Mouse (Mus musculus) R1 (cell line): ENCODE data around the gene Tarbp2.

Experiments
- DNase-seq: peaks from one replicate; pipeline ENCODE4 v3.0.0-alpha.2; 2018; ENCODE audit warnings: low read depth, low spot score

Gene Tarbp2

GRCm38 (mm10) chr15:102526111-102527002, 8.4 kb downstream of the Tarbp2 start:
- DNase-seq: no peak

- peak; percentile 60 for DNase-seq
Measured at GRCm38 (mm10) chr15:102527936-102528335, 9.9 kb downstream of the Tarbp2 start.

GRCm38 (mm10) chr15:102528396-102528795, 10.4 kb downstream of the Tarbp2 start:
- no peak for DNase-seq

GRCm38 (mm10) chr15:102530566-102530965, 12.6 kb downstream of the Tarbp2 start:
- DNase-seq: no peak

- DNase-seq: no peak
Measured at GRCm38 (mm10) chr15:102531586-102531985, 13.6 kb downstream of the Tarbp2 start.

GRCm38 (mm10) chr15:102532106-102532900, 14.3 kb downstream of the Tarbp2 start:
- no peak for DNase-seq

GRCm38 (mm10) chr15:102533926-102534325, 15.9 kb downstream of the Tarbp2 start:
- no peak for DNase-seq

GRCm38 (mm10) chr15:102544801-102545200, 26.8 kb downstream of the Tarbp2 start:
- DNase-seq: no peak

- DNase-seq: no peak
Measured at GRCm38 (mm10) chr15:102546246-102546645, 28.3 kb downstream of the Tarbp2 start.

- no peak for DNase-seq
Measured at GRCm38 (mm10) chr15:102546677-102547427, 28.9 kb downstream of the Tarbp2 start.

- no peak for DNase-seq
Measured at GRCm38 (mm10) chr15:102547478-102547877, 29.5 kb downstream of the Tarbp2 start.

- DNase-seq: no peak
Measured at GRCm38 (mm10) chr15:102552599-102552998, 34.6 kb downstream of the Tarbp2 start.

GRCm38 (mm10) chr15:102555581-102555980, 37.6 kb downstream of the Tarbp2 start:
- no peak for DNase-seq

- DNase-seq: no peak
Measured at GRCm38 (mm10) chr15:102557580-102557979, 39.6 kb downstream of the Tarbp2 start.

- no peak for DNase-seq
Measured at GRCm38 (mm10) chr15:102562491-102562890, 44.5 kb downstream of the Tarbp2 start.

GRCm38 (mm10) chr15:102563061-102563460, 45.1 kb downstream of the Tarbp2 start:
- DNase-seq: no peak

- DNase-seq: no peak
Measured at GRCm38 (mm10) chr15:102563681-102564080, 45.7 kb downstream of the Tarbp2 start.

- DNase-seq: no peak
Measured at GRCm38 (mm10) chr15:102567849-102568248, 49.9 kb downstream of the Tarbp2 start.

GRCm38 (mm10) chr15:102572081-102572480, 54.1 kb downstream of the Tarbp2 start:
- DNase-seq: no peak
